Mouse (Mus musculus) frontal cortex, adult (tissue): ENCODE results near the gene Ube2h.

Experiments used
- ATAC-seq: cut with Nextera tagmentation; 2 replicates; pipeline ENCODE4 v1.9.2; 2017; ENCODE audit warnings: mild to moderate bottlenecking, moderate library complexity, mixed read lengths; ENCODE audit not compliant: low TSS enrichment

Gene Ube2h

GRCm38 (mm10) chr6:30167192-30167591, 137.1 kb downstream of the Ube2h start:
- no peak for ATAC-seq

GRCm38 (mm10) chr6:30166349-30166748, 138.0 kb downstream of the Ube2h start:
- ATAC-seq, result no peak

GRCm38 (mm10) chr6:30162091-30162490, 142.2 kb downstream of the Ube2h start:
- ATAC-seq, result peak; percentile 39

GRCm38 (mm10) chr6:30161618-30162017, 142.7 kb downstream of the Ube2h start:
- no peak for ATAC-seq
